Mouse (Mus musculus) cerebral cortex, adult 2 months (tissue): ENCODE results near the gene 4930467E23Rik.

ENCODE experiments used
- WGBS: fragments of 180-500 bp; shearing (Covaris S2); methylation state at CpG from one replicate; pipeline ENCODE4 v1.1.7; 2018; 5-methylcytosine and 5-hydroxymethylcytosine counted together

The 4930467E23Rik gene

GRCm38 (mm10) chr8:19712227-19712750 is 17.1 kb upstream of the 4930467E23Rik start:
- WGBS, result 90% methylated on average over 2 of the region's 2 CpGs

DNA sequence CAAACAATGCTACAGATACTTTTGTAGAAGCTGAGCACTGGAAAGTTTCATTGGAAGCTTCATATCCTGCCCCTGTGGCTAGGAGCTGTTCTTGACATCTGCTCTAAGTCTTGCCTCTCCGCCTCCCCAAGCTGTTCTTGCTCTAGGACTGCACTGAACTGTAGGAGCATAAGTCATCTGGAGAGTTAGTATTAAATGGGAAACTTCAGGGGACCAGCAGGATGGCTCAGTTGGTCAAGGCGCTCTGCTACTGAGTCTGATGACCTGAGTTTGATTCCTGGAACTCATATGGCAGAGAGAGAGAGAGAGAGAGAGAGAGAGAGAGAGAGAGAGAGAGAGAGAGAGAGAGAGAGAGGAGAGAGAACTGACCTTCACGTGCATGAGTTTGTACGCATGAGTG is 16.6 kb upstream of the 4930467E23Rik start:
- 80% methylated on average over 4 of the region's 4 CpGs for WGBS

DNA sequence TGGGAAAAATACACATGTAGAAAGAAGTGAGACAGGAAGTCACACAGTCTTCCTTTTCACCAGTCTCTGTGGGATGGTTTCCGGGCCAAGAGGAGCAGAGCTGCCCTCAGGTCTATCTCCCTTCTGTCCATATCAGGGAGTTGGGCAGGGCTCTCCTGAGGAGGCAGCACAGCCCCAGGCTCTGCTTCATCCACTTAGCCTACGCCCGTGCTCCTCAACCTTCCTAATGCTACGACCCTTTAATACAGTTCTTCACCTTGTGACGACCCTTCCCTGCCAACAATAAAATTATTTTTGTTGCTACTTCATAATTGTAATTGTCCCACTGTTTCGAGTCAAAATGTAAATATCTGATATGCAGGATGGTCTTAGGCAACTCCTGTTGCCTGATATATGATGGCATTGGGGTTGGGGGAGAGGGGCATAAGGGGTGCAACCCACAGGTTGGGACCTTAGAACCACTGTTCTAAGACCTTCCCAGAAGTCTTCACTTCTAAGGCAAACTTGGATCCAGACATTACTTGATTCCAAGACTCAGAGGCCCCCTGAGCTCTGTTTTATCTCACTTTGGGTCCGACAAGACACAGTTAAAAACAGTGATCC is 16.0 kb upstream of the 4930467E23Rik start:
- WGBS, result 81% methylated on average over 7 of the region's 7 CpGs

GRCm38 (mm10) chr8:19714426-19714825 is 14.9 kb upstream of the 4930467E23Rik start:
- 87% methylated on average over 2 of the region's 2 CpGs for WGBS

GRCm38 (mm10) chr8:19715266-19715665 is 14.1 kb upstream of the 4930467E23Rik start:
- WGBS, result 93% methylated on average over 3 of the region's 3 CpGs

DNA sequence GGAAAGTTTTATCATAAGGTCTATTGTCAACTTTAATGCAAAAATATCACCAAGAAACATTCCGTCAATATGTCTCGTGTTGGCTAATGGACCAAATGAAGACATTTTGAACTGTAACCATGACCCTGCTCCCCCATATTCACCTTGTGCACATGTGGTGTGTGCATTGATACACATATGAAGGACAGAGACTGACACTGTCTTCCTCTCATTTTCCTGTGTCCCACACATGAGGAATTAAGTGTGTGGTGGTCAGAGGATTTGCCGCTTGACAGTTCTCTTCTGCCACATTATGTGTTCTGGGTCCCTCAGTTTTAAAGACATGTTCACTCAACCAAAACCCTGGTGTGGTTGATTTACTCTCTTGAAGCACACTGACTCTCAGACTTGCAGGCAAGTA is 11.5 kb upstream of the 4930467E23Rik start:
- 93% methylated on average over 3 of the region's 3 CpGs for WGBS

GRCm38 (mm10) chr8:19719513-19719912 is 9.9 kb upstream of the 4930467E23Rik start:
- 78% methylated on average over 3 of the region's 3 CpGs for WGBS

- WGBS, result 60% methylated on average over 2 of the region's 2 CpGs
These were observed 4.5 kb upstream of the 4930467E23Rik start for GRCm38 (mm10) chr8:19724871-19725270.

DNA sequence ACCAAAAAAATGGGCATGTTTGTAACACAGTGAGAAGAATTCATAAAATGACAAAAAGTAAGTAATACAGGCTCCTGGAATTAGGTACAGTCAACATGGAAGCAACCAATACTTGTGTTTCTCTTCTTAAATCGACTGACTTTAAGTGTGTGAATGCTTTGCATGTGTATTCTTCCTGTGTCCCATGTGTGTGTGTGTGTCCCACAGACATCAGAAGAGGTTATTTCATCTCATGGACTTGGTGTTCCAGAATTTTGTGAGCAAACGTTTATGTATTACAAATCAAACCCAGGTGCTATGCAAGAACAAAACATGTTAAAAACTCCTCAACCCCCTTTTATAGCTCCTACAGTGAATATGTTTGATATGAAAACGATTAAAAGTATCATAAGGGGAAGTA is 24.8 kb downstream of the 4930467E23Rik start:
- WGBS, result 45% methylated on average over 3 of the region's 3 CpGs

GRCm38 (mm10) chr8:19754961-19755360 is 25.6 kb downstream of the 4930467E23Rik start:
- 73% methylated on average over 3 of the region's 3 CpGs for WGBS

DNA sequence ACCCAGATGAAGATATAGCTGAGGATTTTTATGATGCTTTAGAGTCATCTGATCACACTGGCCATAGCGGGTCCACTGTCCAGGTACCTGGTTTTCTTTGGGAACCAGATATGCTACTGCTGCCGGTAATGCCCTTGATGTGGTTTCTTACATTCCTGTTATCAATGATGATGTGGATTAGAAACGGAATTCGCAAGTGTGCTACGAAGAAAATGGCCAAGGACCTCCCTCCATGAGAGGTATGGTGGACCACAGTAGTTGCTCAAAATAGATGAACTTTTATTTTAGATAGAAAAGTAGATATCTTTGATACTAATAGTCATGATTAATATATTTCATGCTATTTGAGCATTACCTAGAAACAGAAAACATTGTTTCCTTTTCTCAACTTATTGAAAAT is 32.3 kb downstream of the 4930467E23Rik start:
- WGBS, result 83% methylated on average over 5 of the region's 5 CpGs

DNA sequence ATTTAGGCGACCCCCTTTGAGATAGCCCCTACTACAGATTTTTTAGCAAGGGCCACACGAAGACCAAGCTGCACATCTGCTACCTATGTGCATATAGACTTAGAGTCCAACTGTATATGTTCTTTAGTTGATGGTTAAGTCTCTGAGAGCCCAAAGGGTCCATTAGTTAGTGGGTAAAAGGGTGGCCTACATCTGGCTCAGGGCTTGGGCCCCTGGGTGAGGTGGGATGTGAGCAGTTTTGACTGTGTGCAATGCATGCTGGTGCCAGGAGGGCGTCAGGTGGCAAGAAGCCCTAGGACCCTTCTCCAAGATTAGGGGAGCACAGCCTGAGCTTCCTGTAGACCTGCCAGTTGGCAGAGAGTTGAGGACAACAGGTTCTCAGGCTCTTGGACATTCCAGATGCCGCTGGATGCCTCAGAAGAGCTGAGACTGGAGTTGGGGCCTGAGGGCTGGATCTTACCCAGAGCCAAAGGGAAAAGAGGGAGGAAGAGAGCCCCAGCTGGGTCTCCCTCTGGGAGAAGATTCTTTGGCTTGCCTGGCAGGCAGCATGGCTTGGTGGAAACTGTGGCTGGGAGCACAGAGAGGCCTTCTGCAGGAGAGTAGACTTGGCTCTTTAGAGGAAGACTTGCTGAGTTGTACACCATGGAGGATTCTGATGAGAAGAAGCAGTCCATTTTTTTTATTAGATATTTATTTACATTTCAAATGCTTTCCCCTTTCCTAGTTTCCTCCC is 33.6 kb downstream of the 4930467E23Rik start:
- WGBS, result 67% methylated on average over 4 of the region's 4 CpGs

DNA sequence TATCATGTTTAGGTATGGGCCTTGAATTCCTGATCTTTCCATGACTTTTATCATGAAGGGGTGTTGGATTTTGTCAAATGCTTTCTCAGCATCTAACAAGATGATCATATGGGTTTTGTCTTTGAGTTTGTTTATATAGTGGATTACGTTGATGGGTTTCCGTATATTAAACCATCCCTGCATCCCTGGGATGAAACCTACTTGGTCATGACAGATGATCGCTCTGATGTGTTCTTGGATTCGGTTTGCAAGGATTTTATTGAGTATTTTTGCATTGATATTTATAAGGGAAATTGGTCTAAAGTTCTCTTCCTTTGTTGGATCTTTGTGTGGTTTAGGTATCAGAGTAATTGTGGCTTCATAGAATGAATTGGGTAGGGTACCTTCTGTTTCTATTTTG is 44.1 kb downstream of the 4930467E23Rik start:
- 81% methylated on average over 4 of the region's 4 CpGs for WGBS

- 38% methylated on average over 2 of the region's 2 CpGs for WGBS
These were observed 48.1 kb downstream of the 4930467E23Rik start for GRCm38 (mm10) chr8:19777500-19777899.

DNA sequence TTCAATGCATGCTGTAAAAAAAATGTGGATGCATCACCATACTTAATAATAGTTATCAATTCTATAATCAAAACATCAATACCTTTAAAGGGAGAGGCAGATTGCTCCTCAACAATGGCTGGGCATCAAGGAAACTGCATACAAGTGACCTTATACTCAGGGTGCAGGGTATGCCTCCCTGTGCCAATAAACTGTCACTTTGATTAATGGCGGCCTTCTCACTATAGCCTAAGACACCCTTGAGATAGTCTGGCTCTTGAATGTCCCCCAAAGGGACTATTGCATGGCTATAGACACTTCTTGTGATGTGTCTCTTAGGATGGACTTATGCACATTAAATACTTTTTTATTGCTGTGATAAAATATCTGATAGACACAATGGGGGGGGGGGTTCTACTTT is 48.8 kb downstream of the 4930467E23Rik start:
- 56% methylated on average over 1 of the region's 1 CpGs for WGBS

DNA sequence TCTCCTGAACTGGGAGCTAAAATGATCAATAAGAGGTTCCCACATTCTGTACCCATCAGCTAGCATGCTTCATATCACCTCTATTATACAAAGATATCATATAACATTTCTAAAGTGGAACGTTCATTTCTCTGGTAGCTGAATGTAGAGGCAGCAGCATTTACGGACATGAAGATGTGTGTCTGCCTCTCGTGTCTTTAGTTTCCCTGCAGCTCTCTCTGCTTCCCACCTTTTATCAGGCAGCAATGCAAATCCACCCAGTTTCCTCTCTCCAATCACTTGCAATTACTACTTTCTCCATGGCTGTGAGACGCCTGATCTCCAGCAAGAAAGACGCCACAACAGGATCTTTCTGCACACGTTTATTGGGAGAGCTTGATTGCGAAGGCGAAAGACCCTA is 49.5 kb downstream of the 4930467E23Rik start:
- 90% methylated on average over 8 of the region's 8 CpGs for WGBS

- 91% methylated on average over 4 of the region's 4 CpGs for WGBS
These were observed 50.8 kb downstream of the 4930467E23Rik start for GRCm38 (mm10) chr8:19780212-19780611.

GRCm38 (mm10) chr8:19781328-19782114 is 52.1 kb downstream of the 4930467E23Rik start:
- WGBS, result 96% methylated on average over 5 of the region's 5 CpGs

GRCm38 (mm10) chr8:19782736-19783135 is 53.4 kb downstream of the 4930467E23Rik start:
- WGBS, result 81% methylated on average over 3 of the region's 3 CpGs

DNA sequence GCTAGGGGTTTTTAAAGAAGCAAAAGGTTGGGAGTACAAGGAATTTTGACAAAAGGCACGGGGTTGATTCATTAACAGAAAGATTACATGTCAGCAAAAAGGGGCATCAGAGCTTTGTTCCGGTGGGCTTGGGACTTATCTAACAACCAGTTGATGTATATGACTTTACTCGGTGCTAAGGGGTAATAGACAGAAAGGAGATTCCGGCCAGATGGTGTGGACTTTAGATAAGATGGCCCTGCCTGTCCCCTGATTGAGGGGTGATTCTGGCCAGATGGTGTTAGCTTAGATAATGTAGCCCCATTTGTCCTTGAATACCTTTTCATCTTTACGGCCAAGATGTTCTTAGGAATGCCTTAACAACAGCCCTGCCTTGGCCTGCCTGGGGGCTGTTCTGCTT is 54.5 kb downstream of the 4930467E23Rik start:
- 94% methylated on average over 1 of the region's 5 CpGs for WGBS

GRCm38 (mm10) chr8:19784554-19785364 is 55.4 kb downstream of the 4930467E23Rik start:
- WGBS, result 12% methylated on average over 71 of the region's 71 CpGs

GRCm38 (mm10) chr8:19792696-19793095 is 63.3 kb downstream of the 4930467E23Rik start:
- 51% methylated on average over 7 of the region's 7 CpGs for WGBS
